Mouse (Mus musculus): ENCODE data around the gene Adamts4. TPM values are rescaled to one million over a fixed set of nuclear protein-coding genes. Genes with fewer than 3 reads are reported as not detected.

Adamts4 gene
- polyA plus RNA-seq, 1 experiment from 2014 or later: 8.7 TPM

DNA sequence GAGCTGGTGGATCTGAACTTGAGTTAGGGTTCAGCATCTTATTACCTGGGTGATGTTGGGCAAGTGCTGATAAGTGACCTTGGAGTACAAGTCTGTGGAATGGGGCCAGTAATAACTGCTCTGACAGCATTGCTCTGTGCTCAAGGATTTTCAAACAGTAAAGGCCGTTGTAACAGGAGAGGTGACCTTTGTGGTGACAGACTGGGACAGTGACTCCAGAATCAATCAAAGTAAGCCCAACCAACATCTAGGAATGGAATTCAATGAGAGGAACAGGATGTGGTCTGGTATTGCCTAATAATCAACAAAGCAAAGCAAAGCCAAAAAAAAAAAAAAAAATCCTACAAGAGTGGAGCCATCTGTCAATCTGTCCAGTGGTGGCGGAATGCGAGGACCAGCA, 10.1 kb downstream of the Adamts4 start:
- no peak overlapping the region for H3K9ac ChIP-seq (ENCODE audit: low read depth, low read length)
- no peak overlapping the region for H3K4me3 ChIP-seq (ENCODE audit: low read depth, low read length)
- no peaks in the 10 kb centered on the region for H3K9me3 ChIP-seq (replicated peaks; ENCODE audit: control insufficient read depth, low read length, poor library complexity, severe bottlenecking)
- no peaks in the 10 kb centered on the region for H3K36me3 ChIP-seq (ENCODE audit: control insufficient read depth, insufficient read depth, low read length)
- WGBS: 86% methylated on average over 3 of the region's 3 CpGs
- ATAC-seq: no peak
- H3K4me2 ChIP-seq (ENCODE audit: low read length): no peak overlapping the region
- H3K27ac ChIP-seq (ENCODE audit: low read length): no peak overlapping the region
- H3K4me1 ChIP-seq (ENCODE audit: control insufficient read depth, insufficient read depth, low read length): peaks cover 13% of the 10 kb centered on the region
- no peaks in the 10 kb centered on the region for H3K27me3 ChIP-seq (ENCODE audit: control insufficient read depth, insufficient read depth, low read depth, low read length)

DNA sequence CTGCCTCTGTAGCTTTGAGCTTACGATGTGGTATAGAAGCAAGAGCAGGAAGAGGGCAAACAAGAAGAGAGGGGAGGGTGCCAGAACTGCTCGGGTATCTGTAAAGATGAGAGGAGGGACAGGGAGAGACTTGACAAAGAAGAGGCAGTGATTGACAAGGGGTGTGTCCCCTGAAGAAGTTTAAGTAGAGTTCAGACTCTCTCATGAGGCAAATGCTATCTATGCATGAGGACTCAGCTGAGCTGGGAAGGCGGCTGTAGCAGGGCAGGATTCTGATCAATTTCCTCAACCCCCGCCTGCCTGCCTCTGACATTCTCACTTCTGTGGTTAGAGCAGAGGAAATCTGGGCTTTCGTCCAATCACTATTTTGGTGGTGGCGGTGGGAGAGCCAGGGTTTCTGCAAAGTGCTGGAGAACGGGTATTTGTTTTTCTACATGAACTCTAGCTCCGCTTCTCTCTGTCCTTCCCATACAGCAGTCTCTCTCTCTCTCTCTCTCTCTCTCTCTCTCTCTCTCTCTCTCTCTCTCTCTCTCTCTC, 12.4 kb downstream of the Adamts4 start:
- H3K27ac ChIP-seq (ENCODE audit: low read length): peak overlapping the region; percentile 81
- 6% methylated on average over 8 of the region's 8 CpGs for WGBS
- H3K4me2 ChIP-seq (ENCODE audit: low read length): peak overlapping the region; percentile 60
- no peaks in the 10 kb centered on the region for H3K27me3 ChIP-seq (ENCODE audit: control insufficient read depth, insufficient read depth, low read depth, low read length)
- H3K9ac ChIP-seq (ENCODE audit: low read depth, low read length): peak overlapping the region; percentile 30; the same call in 1 of the 2 replicates
- no peaks in the 10 kb centered on the region for H3K9me3 ChIP-seq (replicated peaks; ENCODE audit: control insufficient read depth, low read length, poor library complexity, severe bottlenecking)
- peak; percentile 81 for ATAC-seq
- H3K36me3 ChIP-seq (ENCODE audit: control insufficient read depth, insufficient read depth, low read length): no peaks in the 10 kb centered on the region
- peak overlapping the region; percentile 35 for H3K4me3 ChIP-seq (ENCODE audit: low read depth, low read length)
- peaks cover 13% of the 10 kb centered on the region for H3K4me1 ChIP-seq (ENCODE audit: control insufficient read depth, insufficient read depth, low read length)

DNA sequence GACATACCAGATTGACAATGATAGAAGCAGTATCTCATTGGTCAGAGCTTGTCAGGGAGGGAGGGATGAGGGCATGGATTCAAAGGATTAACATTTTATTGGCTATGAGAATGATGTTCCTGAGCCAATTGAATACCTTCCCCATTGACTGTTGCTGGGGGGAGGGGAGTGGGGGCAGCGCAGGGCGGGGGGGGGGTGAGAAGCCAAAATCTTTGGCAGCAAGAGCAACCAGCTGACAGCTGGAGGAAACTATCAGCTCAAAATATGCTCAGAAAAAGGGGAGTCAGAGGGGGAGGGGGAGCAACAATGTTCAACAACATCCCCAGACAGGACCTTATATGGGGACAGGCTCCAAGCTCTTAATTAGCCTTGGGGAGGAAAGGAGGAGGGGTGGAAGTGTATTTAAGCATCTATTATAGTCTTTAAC, 13.0 kb downstream of the Adamts4 start:
- Histone ChIP-seq H3K36me3 (ENCODE audit: control insufficient read depth, insufficient read depth, low read length) (no peaks in the 10 kb centered on the region), H3K9me3 (replicated peaks; ENCODE audit: control insufficient read depth, low read length, poor library complexity, severe bottlenecking) (no peaks in the 10 kb centered on the region), H3K4me1 (ENCODE audit: control insufficient read depth, insufficient read depth, low read length) (peaks cover 13% of the 10 kb centered on the region), H3K27ac (ENCODE audit: low read length) (peak overlapping the region; percentile 74), H3K4me3 (ENCODE audit: low read depth, low read length) (peak overlapping the region; percentile 35; the same call in 1 of the 2 replicates), H3K9ac (ENCODE audit: low read depth, low read length) (0 out of 2 replicates have a peak overlapping the region, but pooled peaks have one; percentile 31), H3K4me2 (ENCODE audit: low read length) (peak overlapping the region; percentile 60), H3K27me3 (ENCODE audit: control insufficient read depth, insufficient read depth, low read depth, low read length) (no peaks in the 10 kb centered on the region)
- ATAC-seq: peak; percentile 95
- WGBS: 8% methylated on average over 2 of the region's 2 CpGs

DNA sequence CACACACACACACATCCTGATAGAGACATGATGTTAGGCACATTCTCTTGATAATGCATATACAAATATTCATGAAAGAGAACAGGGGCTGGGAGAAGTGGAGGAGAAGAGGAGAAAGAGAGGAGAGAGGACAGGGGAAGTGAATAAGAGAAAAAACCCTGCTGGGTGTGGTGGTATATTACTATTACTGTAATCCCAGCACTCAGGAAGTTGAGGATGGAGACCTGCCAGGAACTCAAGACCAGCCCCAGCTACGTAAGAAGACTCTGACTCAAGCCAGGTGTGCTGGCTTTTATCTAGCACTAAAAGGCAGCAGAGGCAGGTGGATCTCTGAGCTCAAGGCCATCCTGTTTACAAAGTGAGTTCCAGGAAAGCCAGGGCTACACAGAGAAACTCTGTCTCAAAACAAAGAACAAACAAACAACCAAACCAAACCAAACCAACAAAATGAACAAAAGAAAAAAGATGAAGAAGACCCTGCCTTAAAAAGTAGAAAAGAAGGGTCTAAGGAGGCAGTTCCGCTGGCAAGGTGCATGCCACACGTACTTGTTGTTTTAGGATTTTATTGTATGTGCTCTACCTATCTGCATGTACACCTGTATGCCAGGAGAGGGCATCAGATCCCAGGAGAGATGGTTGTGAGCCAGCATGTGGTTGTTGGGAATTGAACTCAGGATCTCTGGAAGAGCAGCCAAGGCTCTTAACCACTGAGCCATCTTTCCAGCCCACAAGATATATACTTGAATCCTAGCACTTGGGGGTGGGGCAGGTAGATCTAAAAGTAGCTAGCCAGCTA, 13.6 kb downstream of the Adamts4 start:
- no peak overlapping the region for H3K4me3 ChIP-seq (ENCODE audit: low read depth, low read length)
- peak; percentile 15 for ATAC-seq
- H3K36me3 ChIP-seq (ENCODE audit: control insufficient read depth, insufficient read depth, low read length): no peaks in the 10 kb centered on the region
- WGBS: 85% methylated on average over 3 of the region's 3 CpGs
- peak overlapping the region; percentile 74 for H3K27ac ChIP-seq (ENCODE audit: low read length)
- H3K4me2 ChIP-seq (ENCODE audit: low read length): peak overlapping the region; percentile 60
- no peaks in the 10 kb centered on the region for H3K9me3 ChIP-seq (replicated peaks; ENCODE audit: control insufficient read depth, low read length, poor library complexity, severe bottlenecking)
- H3K4me1 ChIP-seq (ENCODE audit: control insufficient read depth, insufficient read depth, low read length): peaks cover 13% of the 10 kb centered on the region
- H3K9ac ChIP-seq (ENCODE audit: low read depth, low read length): no peak overlapping the region
- no peaks in the 10 kb centered on the region for H3K27me3 ChIP-seq (ENCODE audit: control insufficient read depth, insufficient read depth, low read depth, low read length)

DNA sequence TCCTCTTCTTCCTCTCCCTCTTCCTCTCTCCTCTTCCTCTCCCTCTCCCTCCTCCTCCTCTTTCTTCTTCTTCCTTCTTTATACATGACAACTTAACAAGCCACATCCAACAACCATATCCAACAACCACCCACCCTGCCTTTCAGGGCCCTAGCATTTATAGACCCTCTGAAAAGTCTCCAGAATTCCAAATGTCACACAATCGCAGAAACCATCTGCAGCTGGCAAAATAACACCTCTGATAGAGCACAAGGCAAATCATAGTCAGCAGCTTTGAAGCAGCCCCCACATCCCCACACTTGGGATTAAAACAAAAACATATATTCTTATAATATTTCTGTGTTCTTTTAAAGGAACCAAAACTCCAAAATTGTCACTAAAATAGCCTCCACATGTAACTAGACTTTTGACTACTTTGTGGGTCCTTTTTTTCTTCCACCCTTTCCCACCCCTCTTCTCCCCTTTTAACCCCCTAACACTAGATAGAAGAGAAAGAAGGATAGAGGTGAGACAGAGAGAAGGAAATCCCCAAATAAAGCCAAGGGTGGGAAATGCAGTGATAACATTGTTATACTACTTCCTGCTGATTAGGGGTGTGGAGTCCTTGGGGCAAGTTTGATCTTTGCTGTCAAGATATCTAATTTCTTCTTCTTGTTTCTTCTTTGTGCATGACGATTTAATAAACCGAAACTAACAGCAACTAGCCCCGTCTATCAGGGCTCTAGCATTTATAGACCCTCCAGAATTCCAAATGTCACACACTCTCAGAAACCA, 15.9 kb downstream of the Adamts4 start:
- Histone ChIP-seq H3K36me3 (ENCODE audit: control insufficient read depth, insufficient read depth, low read length) (no peaks in the 10 kb centered on the region), H3K9me3 (replicated peaks; ENCODE audit: control insufficient read depth, low read length, poor library complexity, severe bottlenecking) (no peaks in the 10 kb centered on the region), H3K27ac (ENCODE audit: low read length) (no peak overlapping the region), H3K9ac (ENCODE audit: low read depth, low read length) (no peak overlapping the region), H3K4me1 (ENCODE audit: control insufficient read depth, insufficient read depth, low read length) (peaks cover 21% of the 10 kb centered on the region), H3K27me3 (ENCODE audit: control insufficient read depth, insufficient read depth, low read depth, low read length) (no peaks in the 10 kb centered on the region), H3K4me2 (ENCODE audit: low read length) (no peak overlapping the region), H3K4me3 (ENCODE audit: low read depth, low read length) (no peak overlapping the region)
- WGBS: 85% methylated on average over 4 of the region's 4 CpGs
- ATAC-seq: no peak

DNA sequence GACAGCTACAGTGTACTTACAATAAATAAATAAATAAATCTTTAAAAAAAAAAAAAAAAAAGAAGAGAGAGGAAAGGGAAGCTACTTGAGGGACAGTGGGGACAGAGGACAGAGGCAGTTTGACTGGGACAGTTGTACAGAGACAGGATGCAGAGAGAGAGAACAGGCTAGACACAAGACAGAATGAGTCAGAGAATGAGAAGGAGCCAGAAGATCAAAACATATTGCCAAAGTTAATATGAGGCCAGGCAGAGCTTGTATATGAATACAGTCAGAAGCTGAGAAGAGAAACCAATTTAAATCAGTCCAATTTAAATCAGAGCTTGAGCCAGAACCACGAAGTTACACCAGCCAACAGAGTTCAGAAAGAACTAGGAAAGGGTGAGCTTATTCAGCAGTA, 18.1 kb downstream of the Adamts4 start:
- 61% methylated on average over 1 of the region's 1 CpGs for WGBS
- Histone ChIP-seq H3K36me3 (ENCODE audit: control insufficient read depth, insufficient read depth, low read length) (peaks cover 8% of the 10 kb centered on the region), H3K4me1 (ENCODE audit: control insufficient read depth, insufficient read depth, low read length) (peaks cover 20% of the 10 kb centered on the region), H3K4me2 (ENCODE audit: low read length) (no peak overlapping the region), H3K9me3 (replicated peaks; ENCODE audit: control insufficient read depth, low read length, poor library complexity, severe bottlenecking) (no peaks in the 10 kb centered on the region), H3K27me3 (ENCODE audit: control insufficient read depth, insufficient read depth, low read depth, low read length) (no peaks in the 10 kb centered on the region), H3K4me3 (ENCODE audit: low read depth, low read length) (no peak overlapping the region), H3K9ac (ENCODE audit: low read depth, low read length) (no peak overlapping the region), H3K27ac (ENCODE audit: low read length) (no peak overlapping the region)
- ATAC-seq: no peak

DNA sequence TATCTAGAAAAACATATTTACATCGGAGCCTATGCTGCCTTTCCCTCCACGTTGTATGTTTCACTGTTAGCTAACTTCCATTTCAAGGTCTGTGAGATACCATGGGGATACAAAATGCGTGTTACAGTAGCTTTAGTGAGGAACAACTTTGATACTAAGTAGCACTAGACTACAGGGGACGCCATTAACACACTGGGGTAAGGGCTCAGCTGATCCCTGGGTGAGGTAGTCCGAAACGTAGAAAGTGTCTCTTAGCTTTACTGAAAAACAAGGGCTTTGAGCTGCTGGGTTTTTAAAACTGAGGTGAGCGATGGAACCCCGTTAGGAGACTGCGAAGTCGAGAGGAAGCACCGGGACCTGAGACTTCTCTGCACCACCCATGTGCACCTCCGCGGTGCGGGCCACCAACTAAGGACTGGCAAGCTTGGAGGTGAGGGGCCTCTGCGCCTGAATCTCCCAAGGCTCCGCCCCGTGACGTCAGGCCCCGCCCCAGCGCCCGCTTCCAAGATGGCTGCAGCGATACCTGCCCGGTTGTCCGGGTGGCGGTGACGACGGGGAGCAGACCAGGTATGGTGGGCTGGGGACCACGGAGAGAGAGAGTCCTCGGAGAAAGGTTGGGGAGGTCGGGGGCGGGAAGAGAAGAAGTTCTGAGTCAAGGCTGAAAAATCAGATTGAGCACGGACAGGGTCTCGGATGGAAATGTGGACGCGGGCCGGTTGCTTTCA, 19.8 kb downstream of the Adamts4 start, which contains the start of gene B4galt3:
Gene B4galt3 (plus strand): TSS at position 481 of the 725 bp plus-strand sequence.
- Histone ChIP-seq H3K4me2 (ENCODE audit: low read length) (peak within 1 kb of the TSS; percentile 75), H3K9me3 (replicated peaks; ENCODE audit: control insufficient read depth, low read length, poor library complexity, severe bottlenecking) (no peaks in the 10 kb centered on the region), H3K27ac (ENCODE audit: low read length) (peak within 1 kb of the TSS; percentile 70), H3K4me1 (ENCODE audit: control insufficient read depth, insufficient read depth, low read length) (peaks cover 17% of the 10 kb centered on the region), H3K27me3 (ENCODE audit: control insufficient read depth, insufficient read depth, low read depth, low read length) (no peaks in the 10 kb centered on the region), H3K9ac (ENCODE audit: low read depth, low read length) (peak within 1 kb of the TSS; percentile 82), H3K4me3 (ENCODE audit: low read depth, low read length) (peak within 1 kb of the TSS; percentile 83), H3K36me3 (ENCODE audit: control insufficient read depth, insufficient read depth, low read length) (peaks cover 19% of the 10 kb centered on the region)
- peak; percentile 95 for ATAC-seq
- 4% methylated on average over 36 of the region's 36 CpGs for WGBS

DNA sequence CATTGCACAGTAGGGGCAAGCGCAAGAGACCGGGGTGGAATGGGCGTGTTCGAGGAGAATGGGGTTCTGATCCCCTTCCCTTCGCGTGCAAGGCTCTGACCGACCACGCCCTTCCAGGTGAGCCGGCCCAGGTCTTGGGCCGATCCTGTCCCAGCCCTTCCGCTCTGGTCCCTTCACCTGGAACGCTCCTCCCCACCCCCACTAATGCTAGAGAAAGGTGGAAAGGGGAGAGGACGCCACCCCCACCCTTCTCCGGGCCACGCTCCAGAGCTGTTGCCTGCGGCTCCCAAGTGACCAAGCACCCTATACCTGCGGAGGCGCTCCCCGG, 20.3 kb downstream of the Adamts4 start:
- H3K27ac ChIP-seq (ENCODE audit: low read length): peak overlapping the region; percentile 70; the same call in 1 of the 2 replicates
- no peaks in the 10 kb centered on the region for H3K9me3 ChIP-seq (replicated peaks; ENCODE audit: control insufficient read depth, low read length, poor library complexity, severe bottlenecking)
- no peaks in the 10 kb centered on the region for H3K27me3 ChIP-seq (ENCODE audit: control insufficient read depth, insufficient read depth, low read depth, low read length)
- peak; percentile 78 for ATAC-seq
- H3K36me3 ChIP-seq (ENCODE audit: control insufficient read depth, insufficient read depth, low read length): peaks cover 21% of the 10 kb centered on the region
- H3K4me3 ChIP-seq (ENCODE audit: low read depth, low read length): peak overlapping the region; percentile 83
- peak overlapping the region; percentile 75 for H3K4me2 ChIP-seq (ENCODE audit: low read length)
- H3K4me1 ChIP-seq (ENCODE audit: control insufficient read depth, insufficient read depth, low read length): peaks cover 17% of the 10 kb centered on the region
- H3K9ac ChIP-seq (ENCODE audit: low read depth, low read length): peak overlapping the region; percentile 82
- 1% methylated on average over 18 of the region's 19 CpGs for WGBS

All from midbrain, embryonic 16.5 days (tissue).